Mouse (Mus musculus): ENCODE data around the gene Isca1. TPM values are rescaled to one million over a fixed set of nuclear protein-coding genes. Genes with fewer than 3 reads are reported as not detected.
"Not testable (repeated sequence)": the region's sequence is repeated elsewhere in the genome, so short reads cannot be mapped to it uniquely, and the experiment has no call there.

Isca1 gene
- polyA plus RNA-seq, 1 experiment from 2014 or later, result 155 TPM

DNA sequence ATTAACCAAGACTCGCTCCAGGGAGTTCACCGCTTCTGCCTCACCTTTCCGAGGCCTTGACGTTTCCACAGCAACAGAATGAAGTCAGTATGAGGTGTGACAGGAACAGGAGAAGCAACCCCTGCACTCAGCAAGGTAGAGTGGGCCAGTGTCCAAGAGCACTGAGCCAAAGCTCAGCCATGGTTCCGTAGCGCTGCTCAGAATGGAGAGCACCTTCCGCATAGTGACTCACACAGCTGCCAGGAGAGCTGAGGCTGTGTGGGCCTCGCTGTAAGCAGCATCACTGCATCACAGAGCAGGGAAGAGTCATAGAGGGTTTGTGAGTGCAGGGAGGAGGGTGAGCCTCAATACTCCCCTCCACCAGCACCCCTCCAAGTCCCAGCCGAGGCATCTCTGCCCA, 22.9 kb downstream of the Isca1 start, which contains the start of gene 1700014D04Rik:
1700014D04Rik (minus strand) TSS at position 42 of the 400 bp plus-strand sequence.
- Histone ChIP-seq H3K4me1 (replicated peaks) (0 out of 2 replicates have a peak, but pooled peaks cover 3% of the 10 kb centered on the region), H3K9me3 (replicated peaks) (no peaks in the 10 kb centered on the region), H3K27ac (ENCODE audit: poor library complexity, severe bottlenecking) (no peak within 1 kb of the TSS), H3K4me3 (no peak within 1 kb of the TSS), H3K4me2 (no peak within 1 kb of the TSS), H3K36me3 (no peaks in the 10 kb centered on the region), H3K27me3 (replicated peaks) (no peaks in the 10 kb centered on the region), H3K9ac (no peak within 1 kb of the TSS)
- ATAC-seq (ENCODE audit: insufficient number of reproducible peaks, low FRiP score), result no peak
- WGBS, result 76% methylated on average over 9 of the region's 9 CpGs

DNA sequence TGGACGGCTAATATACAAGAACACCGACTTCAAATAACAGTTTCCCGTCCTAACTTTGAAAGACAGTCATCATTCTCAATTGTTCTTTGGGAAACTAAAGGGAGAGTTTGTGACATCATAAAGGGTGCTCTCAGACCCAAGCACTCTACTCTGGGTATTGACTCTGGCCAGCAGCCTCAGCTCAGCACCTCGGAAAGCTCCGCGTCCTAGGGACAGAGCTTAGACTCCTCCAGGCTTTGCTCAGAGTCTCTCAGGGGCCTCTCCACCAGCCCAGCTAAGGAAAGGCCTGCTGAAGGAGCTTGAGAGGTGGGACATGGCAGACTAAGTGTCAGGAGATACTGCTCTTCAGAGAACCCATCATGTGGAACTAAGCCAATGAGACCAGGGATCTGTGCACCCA, 23.4 kb downstream of the Isca1 start:
- no peak overlapping the region for H3K9ac ChIP-seq
- WGBS, result 70% methylated on average over 6 of the region's 6 CpGs
- no peaks in the 10 kb centered on the region for H3K27me3 ChIP-seq (replicated peaks)
- H3K36me3 ChIP-seq, result no peaks in the 10 kb centered on the region
- H3K4me1 ChIP-seq (replicated peaks), result 0 out of 2 replicates have a peak, but pooled peaks cover 3% of the 10 kb centered on the region
- ATAC-seq (ENCODE audit: insufficient number of reproducible peaks, low FRiP score), result 0 out of 2 replicates have a peak, but pooled peaks have one; percentile 34
- no peak overlapping the region for H3K4me2 ChIP-seq
- H3K27ac ChIP-seq (ENCODE audit: poor library complexity, severe bottlenecking), result no peak overlapping the region
- no peaks in the 10 kb centered on the region for H3K9me3 ChIP-seq (replicated peaks)
- no peak overlapping the region for H3K4me3 ChIP-seq

GRCm38 (mm10) chr13:59745462-59745861, 24.1 kb downstream of the Isca1 start:
- no peaks in the 10 kb centered on the region for H3K27me3 ChIP-seq (replicated peaks)
- H3K27ac ChIP-seq (ENCODE audit: poor library complexity, severe bottlenecking), result no peak overlapping the region
- H3K4me2 ChIP-seq, result no peak overlapping the region
- 0 out of 2 replicates have a peak, but pooled peaks cover 3% of the 10 kb centered on the region for H3K4me1 ChIP-seq (replicated peaks)
- 72% methylated on average over 6 of the region's 6 CpGs for WGBS
- no peak overlapping the region for H3K9ac ChIP-seq
- no peaks in the 10 kb centered on the region for H3K9me3 ChIP-seq (replicated peaks)
- no peaks in the 10 kb centered on the region for H3K36me3 ChIP-seq
- no peak overlapping the region for H3K4me3 ChIP-seq
- ATAC-seq (ENCODE audit: insufficient number of reproducible peaks, low FRiP score), result no peak

DNA sequence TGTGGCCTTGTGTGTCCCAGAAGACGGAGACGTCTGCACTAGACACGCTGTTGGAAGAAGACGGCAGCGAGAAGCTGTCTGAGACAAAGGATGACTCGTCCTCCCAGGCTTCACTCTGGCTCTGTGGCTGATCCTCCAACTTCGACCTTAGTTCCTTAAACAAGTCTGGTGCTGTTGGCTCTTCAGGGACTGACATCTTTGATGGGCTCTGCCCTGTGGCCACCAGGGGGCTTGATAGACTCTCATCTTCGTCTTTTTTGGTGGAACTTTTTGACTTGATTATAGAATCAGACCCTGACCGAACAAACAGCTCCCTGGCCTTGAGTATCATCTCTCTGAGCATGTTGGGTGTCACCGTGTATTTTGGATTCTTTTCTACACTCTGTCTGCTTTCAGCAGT, 27.9 kb downstream of the Isca1 start:
- no peaks in the 10 kb centered on the region for H3K36me3 ChIP-seq
- H3K4me1 ChIP-seq (replicated peaks), result 0 out of 2 replicates have a peak, but pooled peaks cover 3% of the 10 kb centered on the region
- H3K4me2 ChIP-seq, result no peak overlapping the region
- 67% methylated on average over 10 of the region's 10 CpGs for WGBS
- no peak overlapping the region for H3K9ac ChIP-seq
- H3K27ac ChIP-seq (ENCODE audit: poor library complexity, severe bottlenecking), result no peak overlapping the region
- no peak overlapping the region for H3K4me3 ChIP-seq
- no peak for ATAC-seq (ENCODE audit: insufficient number of reproducible peaks, low FRiP score)
- no peaks in the 10 kb centered on the region for H3K27me3 ChIP-seq (replicated peaks)
- H3K9me3 ChIP-seq (replicated peaks), result no peaks in the 10 kb centered on the region

- ATAC-seq (ENCODE audit: insufficient number of reproducible peaks, low FRiP score), result no peak
- no peaks in the 10 kb centered on the region for H3K9me3 ChIP-seq (replicated peaks)
- no peaks in the 10 kb centered on the region for H3K27me3 ChIP-seq (replicated peaks)
- WGBS, result 75% methylated on average over 11 of the region's 11 CpGs
- no peaks in the 10 kb centered on the region for H3K36me3 ChIP-seq
- H3K4me1 ChIP-seq (replicated peaks), result 0 out of 2 replicates have a peak, but pooled peaks cover 3% of the 10 kb centered on the region
- no peak overlapping the region for H3K4me2 ChIP-seq
- H3K9ac ChIP-seq, result no peak overlapping the region
- H3K4me3 ChIP-seq, result no peak overlapping the region
- H3K27ac ChIP-seq (ENCODE audit: poor library complexity, severe bottlenecking), result no peak overlapping the region
These were observed 28.5 kb downstream of the Isca1 start for GRCm38 (mm10) chr13:59741096-59741495.

DNA sequence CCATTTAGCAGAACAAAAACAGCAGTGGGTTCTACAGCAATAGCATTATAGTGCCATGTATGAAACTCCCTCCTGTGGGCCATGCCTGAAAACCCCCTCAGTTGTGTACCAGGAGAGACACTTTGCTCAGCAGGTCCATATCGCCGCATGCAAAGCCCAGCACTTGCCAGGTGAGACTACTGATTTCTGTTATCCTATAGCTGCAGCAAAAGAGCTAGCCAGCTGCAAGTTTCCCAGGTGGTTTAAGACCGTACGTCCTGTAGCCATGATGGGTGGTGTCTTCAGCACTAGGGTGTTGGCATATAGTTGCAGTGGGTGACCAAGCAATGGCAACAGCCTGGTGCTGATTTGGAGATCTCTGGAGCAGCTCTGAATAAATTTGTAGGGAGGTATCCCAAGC, 30.2 kb downstream of the Isca1 start:
- Histone ChIP-seq H3K9me3 (replicated peaks) (no peaks in the 10 kb centered on the region), H3K27ac (ENCODE audit: poor library complexity, severe bottlenecking) (no peak overlapping the region), H3K27me3 (replicated peaks) (no peaks in the 10 kb centered on the region), H3K4me1 (replicated peaks) (no peaks in the 10 kb centered on the region), H3K4me3 (no peak overlapping the region), H3K36me3 (no peaks in the 10 kb centered on the region), H3K4me2 (no peak overlapping the region), H3K9ac (no peak overlapping the region)
- WGBS, result 83% methylated on average over 4 of the region's 4 CpGs
- ATAC-seq (ENCODE audit: insufficient number of reproducible peaks, low FRiP score), result no peak

GRCm38 (mm10) chr13:59738455-59738854, 31.2 kb downstream of the Isca1 start:
- peak; percentile 66; the same call in 1 of the 2 replicates for ATAC-seq (ENCODE audit: insufficient number of reproducible peaks, low FRiP score)
- Histone ChIP-seq H3K9ac (no peak overlapping the region), H3K27ac (ENCODE audit: poor library complexity, severe bottlenecking) (no peak overlapping the region), H3K9me3 (replicated peaks) (no peaks in the 10 kb centered on the region), H3K36me3 (no peaks in the 10 kb centered on the region), H3K4me1 (replicated peaks) (no peaks in the 10 kb centered on the region), H3K4me2 (no peak overlapping the region), H3K4me3 (no peak overlapping the region), H3K27me3 (replicated peaks) (no peaks in the 10 kb centered on the region)
- 77% methylated on average over 2 of the region's 2 CpGs for WGBS

- Histone ChIP-seq H3K9me3 (replicated peaks) (no peaks in the 10 kb centered on the region), H3K4me3 (no peak overlapping the region), H3K4me1 (replicated peaks) (no peaks in the 10 kb centered on the region), H3K9ac (no peak overlapping the region), H3K27me3 (replicated peaks) (no peaks in the 10 kb centered on the region), H3K27ac (ENCODE audit: poor library complexity, severe bottlenecking) (no peak overlapping the region), H3K4me2 (no peak overlapping the region), H3K36me3 (no peaks in the 10 kb centered on the region)
- ATAC-seq (ENCODE audit: insufficient number of reproducible peaks, low FRiP score), result no peak
- 27% methylated on average over 3 of the region's 3 CpGs for WGBS
These were observed 34.4 kb downstream of the Isca1 start for GRCm38 (mm10) chr13:59735190-59735589.

- H3K4me3 ChIP-seq; H3K4me1 ChIP-seq (replicated peaks); ATAC-seq (ENCODE audit: insufficient number of reproducible peaks, low FRiP score); H3K36me3 ChIP-seq; H3K4me2 ChIP-seq; H3K27me3 ChIP-seq (replicated peaks); H3K9ac ChIP-seq; H3K9me3 ChIP-seq (replicated peaks); H3K27ac ChIP-seq (ENCODE audit: poor library complexity, severe bottlenecking): not testable (repeated sequence)
- WGBS, result 29% methylated on average over 6 of the region's 6 CpGs
These were observed 35.3 kb downstream of the Isca1 start for GRCm38 (mm10) chr13:59734347-59734746.

DNA sequence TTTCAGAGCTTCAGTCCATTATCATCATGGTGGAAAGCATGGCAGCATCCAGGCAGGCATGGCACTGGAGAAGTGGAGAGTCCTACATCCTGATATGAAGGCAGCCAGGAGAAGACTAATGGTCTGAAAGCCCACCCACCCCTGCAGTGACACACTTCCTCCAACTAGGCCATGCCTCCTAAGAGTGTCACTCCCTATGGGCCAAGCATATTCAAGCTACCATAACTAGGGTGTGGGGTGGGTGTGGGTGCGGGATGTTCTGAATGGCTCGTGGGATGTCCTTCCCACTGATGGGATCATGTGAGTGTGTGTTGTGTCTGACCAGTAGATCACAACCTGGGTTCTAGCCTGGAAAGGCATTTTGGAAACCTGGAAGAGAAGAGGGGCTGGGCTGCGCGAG, 35.7 kb downstream of the Isca1 start:
- no peaks in the 10 kb centered on the region for H3K9me3 ChIP-seq (replicated peaks)
- 66% methylated on average over 4 of the region's 4 CpGs for WGBS
- no peak overlapping the region for H3K4me2 ChIP-seq
- no peak overlapping the region for H3K4me3 ChIP-seq
- no peak overlapping the region for H3K27ac ChIP-seq (ENCODE audit: poor library complexity, severe bottlenecking)
- no peaks in the 10 kb centered on the region for H3K27me3 ChIP-seq (replicated peaks)
- no peaks in the 10 kb centered on the region for H3K36me3 ChIP-seq
- no peaks in the 10 kb centered on the region for H3K4me1 ChIP-seq (replicated peaks)
- ATAC-seq (ENCODE audit: insufficient number of reproducible peaks, low FRiP score), result no peak
- no peak overlapping the region for H3K9ac ChIP-seq

GRCm38 (mm10) chr13:59731652-59732051, 38.0 kb downstream of the Isca1 start, which contains the start of gene Spata31d1d:
Gene Spata31d1d (minus strand): TSS chr13:59731752.
- Histone ChIP-seq H3K4me2 (no peak within 1 kb of the TSS), H3K9me3 (replicated peaks) (no peaks in the 10 kb centered on the region), H3K9ac (no peak within 1 kb of the TSS), H3K27ac (ENCODE audit: poor library complexity, severe bottlenecking) (no peak within 1 kb of the TSS), H3K36me3 (no peaks in the 10 kb centered on the region), H3K4me1 (replicated peaks) (peaks cover 3% of the 10 kb centered on the region; the same call in 1 of the 2 replicates), H3K4me3 (no peak within 1 kb of the TSS), H3K27me3 (replicated peaks) (no peaks in the 10 kb centered on the region)
- ATAC-seq (ENCODE audit: insufficient number of reproducible peaks, low FRiP score), result no peak
- WGBS, result 39% methylated on average over 7 of the region's 7 CpGs
